ENCODE assay signal across 10 mouse cellular contexts in genomic region chr6:87621281-87621680, GRCm38 (mm10). TPM values are rescaled to one million over a fixed set of nuclear protein-coding genes. Genes with fewer than 3 reads are reported as not detected.
DNase-seq lines count a peak whose midpoint lies in the region; ATAC-seq lines count a peak whose summit lies in the region.
"Had no signal": no experiment of that assay in that cellular context is flagged by ENCODE, and none has a peak within 500 bp of the region (broad histone marks: within the 10 kb centered on the region; RNA-seq: fewer than 3 reads in every experiment).

No protein-coding gene starts in this region.

- WGBS in hindbrain, embryonic 14.5 days, result 46% methylated on average over 3 of the region's 3 CpGs
- 87% methylated on average over 3 of the region's 3 CpGs for WGBS in hindbrain, embryonic 10.5 days
- 68% methylated on average over 3 of the region's 3 CpGs for WGBS in liver, embryonic 11.5 days

- DNase-seq in hindbrain, embryonic 14.5 days (ENCODE audit: low spot score), result peak; percentile 68
- no peak for DNase-seq in hindbrain, embryonic 10.5 days (ENCODE audit: low spot score)
- peak; percentile 74 for DNase-seq in adrenal gland, postnatal 14 days
- peak; percentile 38 for DNase-seq in gonadal fat pad, adult 2 months (ENCODE audit: low read depth)
- peak; percentile 53 for DNase-seq in kidney, postnatal 10 days
- peak; percentile 7 for DNase-seq in skeletal muscle tissue, adult 2 months (ENCODE audit: low read depth, low spot score)
- DNase-seq in liver, embryonic 11.5 days (ENCODE audit: low spot score), result no peak

- peak; percentile 91 for ATAC-seq in hindbrain, embryonic 14.5 days (ENCODE audit: low FRiP score)
- ATAC-seq in liver, embryonic 11.5 days (replicated peaks; ENCODE audit: low FRiP score), result no peak
- no peak for ATAC-seq in inflammation-experienced regulatory T-cells, adult 6 months

- no peaks in the 10 kb centered on the region for H3K9me3 ChIP-seq in hindbrain, embryonic 14.5 days (ENCODE audit: control insufficient read depth, low read length)
- H3K9me3 ChIP-seq in hindbrain, embryonic 10.5 days, result no peaks in the 10 kb centered on the region
- no peaks in the 10 kb centered on the region for H3K9me3 ChIP-seq in liver, embryonic 11.5 days (ENCODE audit: control insufficient read depth, low read length)
- H3K9me3 ChIP-seq: embryonic facial prominence, embryonic 12.5 days; liver, embryonic 15.5 days had no signal

- peak overlapping the region; percentile 51; the same call in 1 of the 2 replicates for H3K27ac ChIP-seq in hindbrain, embryonic 14.5 days
- H3K27ac ChIP-seq in hindbrain, embryonic 10.5 days, result no peak overlapping the region
- H3K27ac ChIP-seq in liver, embryonic 11.5 days (ENCODE audit: low read depth, low read length), result no peak overlapping the region
- H3K27ac ChIP-seq: embryonic facial prominence, embryonic 12.5 days; liver, embryonic 15.5 days had no signal

- H3K4me2 ChIP-seq in hindbrain, embryonic 14.5 days (replicated peaks), result no peak overlapping the region
- no peak overlapping the region for H3K4me2 ChIP-seq in liver, embryonic 11.5 days
- H3K4me2 ChIP-seq: embryonic facial prominence, embryonic 12.5 days; liver, embryonic 15.5 days had no signal

- H3K4me1 ChIP-seq in hindbrain, embryonic 14.5 days (replicated peaks; ENCODE audit: control insufficient read depth, insufficient read depth, low read length), result no peaks in the 10 kb centered on the region
- peaks cover 17% of the 10 kb centered on the region; the same call in 1 of the 2 replicates for H3K4me1 ChIP-seq in hindbrain, embryonic 10.5 days (replicated peaks)
- H3K4me1 ChIP-seq in liver, embryonic 11.5 days (replicated peaks; ENCODE audit: control insufficient read depth, insufficient read depth, low read length), result no peaks in the 10 kb centered on the region
- H3K4me1 ChIP-seq: liver, embryonic 15.5 days had no signal

- H3K4me3 ChIP-seq in hindbrain, embryonic 14.5 days (replicated peaks; ENCODE audit: low read length), result no peak overlapping the region
- H3K4me3 ChIP-seq in hindbrain, embryonic 10.5 days, result no peak overlapping the region
- no peak overlapping the region for H3K4me3 ChIP-seq in liver, embryonic 11.5 days (ENCODE audit: low read depth, low read length)
- H3K4me3 ChIP-seq: embryonic facial prominence, embryonic 12.5 days; liver, embryonic 15.5 days had no signal

- no peaks in the 10 kb centered on the region for H3K27me3 ChIP-seq in hindbrain, embryonic 14.5 days (ENCODE audit: control insufficient read depth, insufficient read depth, low read length)
- H3K27me3 ChIP-seq in hindbrain, embryonic 10.5 days (ENCODE audit: insufficient read depth, poor library complexity, severe bottlenecking), result no peaks in the 10 kb centered on the region
- H3K27me3 ChIP-seq in liver, embryonic 11.5 days (replicated peaks; ENCODE audit: control insufficient read depth, insufficient read depth, low read length), result no peaks in the 10 kb centered on the region
- H3K27me3 ChIP-seq: embryonic facial prominence, embryonic 12.5 days had no signal

- H3K9ac ChIP-seq in hindbrain, embryonic 14.5 days, result no peak overlapping the region
- no peak overlapping the region for H3K9ac ChIP-seq in liver, embryonic 11.5 days (ENCODE audit: low read depth, low read length)
- H3K9ac ChIP-seq: embryonic facial prominence, embryonic 12.5 days; liver, embryonic 15.5 days had no signal

- H3K36me3 ChIP-seq in hindbrain, embryonic 14.5 days (replicated peaks; ENCODE audit: control insufficient read depth, insufficient read depth), result no peaks in the 10 kb centered on the region
- no peaks in the 10 kb centered on the region for H3K36me3 ChIP-seq in hindbrain, embryonic 10.5 days
- H3K36me3 ChIP-seq in liver, embryonic 11.5 days (ENCODE audit: control insufficient read depth, insufficient read depth, low read length), result no peaks in the 10 kb centered on the region
- H3K36me3 ChIP-seq: embryonic facial prominence, embryonic 12.5 days; liver, embryonic 15.5 days had no signal

RNA-seq across cellular contexts. Expression of gene Prokr1, which starts 30.7 kb away (rescaled TPM):
- polyA plus RNA-seq in hindbrain, embryonic 14.5 days (2014; fragmentation: Nextera tagmentation; extraction: Ambion mirVana), result 1.7 and 2.7 TPM in 2 replicates
- polyA plus RNA-seq in hindbrain, embryonic 10.5 days (2016; fragmentation: Nextera tagmentation; extraction: Ambion mirVana), result 1.9 and 3.6 TPM in 2 replicates
- total RNA-seq in adrenal gland, postnatal 14 days (2021), result 0.71 and 0.93 TPM in 2 replicates
- polyA plus RNA-seq in gonadal fat pad, adult 2 months (2012; rRNA removed), result 7.4 and 10.6 TPM in 2 replicates
- polyA plus RNA-seq in liver, embryonic 11.5 days (2014; fragmentation: Nextera tagmentation; extraction: Ambion mirVana), result 1.8 and 3.2 TPM in 2 replicates
- not detected for polyA plus RNA-seq in inflammation-experienced regulatory T-cells, adult 6 months (2017; shearing (Covaris generic))

RNA-seq across cellular contexts. Expression of gene Aplf, which starts 50.7 kb away (rescaled TPM):
- 9.9 TPM in 2 replicates for polyA plus RNA-seq in hindbrain, embryonic 14.5 days (2014; fragmentation: Nextera tagmentation; extraction: Ambion mirVana)
- 13.4 and 14.8 TPM in 2 replicates for polyA plus RNA-seq in hindbrain, embryonic 10.5 days (2016; fragmentation: Nextera tagmentation; extraction: Ambion mirVana)
- total RNA-seq in adrenal gland, postnatal 14 days (2021), result 5.9 and 6.9 TPM in 2 replicates
- polyA plus RNA-seq in gonadal fat pad, adult 2 months (2012; rRNA removed), result 4.2 and 4.4 TPM in 2 replicates
- 22.5 and 25.2 TPM in 2 replicates for polyA plus RNA-seq in liver, embryonic 11.5 days (2014; fragmentation: Nextera tagmentation; extraction: Ambion mirVana)
- polyA plus RNA-seq in inflammation-experienced regulatory T-cells, adult 6 months (2017; shearing (Covaris generic)), result 1 to 10 TPM; 4.3 to 5.4 (median 4.8) TPM

Comparison
In these comparisons a context has a peak if more than half of its experiments do, and no peak if none do; other contexts are left out.
1. DNase-seq: peak in hindbrain, embryonic 14.5 days (single experiment), adrenal gland, postnatal 14 days (single experiment), gonadal fat pad, adult 2 months (single experiment), kidney, postnatal 10 days (single experiment) and skeletal muscle tissue, adult 2 months (single experiment); none in hindbrain, embryonic 10.5 days (single experiment) and liver, embryonic 11.5 days (single experiment).